Mouse (Mus musculus) ovary, postnatal 36 days (tissue): Measurements from ENCODE around the gene Il19.

Source experiments
- DNase-seq: peaks from one replicate; pipeline ENCODE4 v3.0.0; 2022; ENCODE audit warnings: low spot score, mixed read lengths

The Il19 gene

GRCm38 (mm10) chr1:130940065-130940687 is at the start of gene Il19:
TSS of gene Il19 (minus strand) at chr1:130940115.
- DNase-seq = no peak

GRCm38 (mm10) chr1:130989331-130989730 is 49.4 kb upstream of the Il19 start:
- no peak for DNase-seq

GRCm38 (mm10) chr1:130987418-130987817 is 47.5 kb upstream of the Il19 start:
- DNase-seq = no peak

GRCm38 (mm10) chr1:130987001-130987400 is 47.1 kb upstream of the Il19 start:
- DNase-seq = no peak

GRCm38 (mm10) chr1:130984441-130984840 is 44.5 kb upstream of the Il19 start:
- DNase-seq = no peak

GRCm38 (mm10) chr1:130979455-130979854 is 39.5 kb upstream of the Il19 start:
- DNase-seq = peak; percentile 9

- DNase-seq = peak; percentile 40
Observed at GRCm38 (mm10) chr1:130963891-130964290, 24.0 kb upstream of the Il19 start.

- no peak for DNase-seq
Observed at GRCm38 (mm10) chr1:130946920-130947319, 7.0 kb upstream of the Il19 start.

- no peak for DNase-seq
Observed at GRCm38 (mm10) chr1:130941801-130942200, 1.9 kb upstream of the Il19 start.

GRCm38 (mm10) chr1:130938192-130938591 is 1.7 kb downstream of the Il19 start:
- DNase-seq = no peak

- DNase-seq = no peak
Observed at GRCm38 (mm10) chr1:130937170-130937569, 2.7 kb downstream of the Il19 start.

- no peak for DNase-seq
Observed at GRCm38 (mm10) chr1:130936351-130936750, 3.6 kb downstream of the Il19 start.

- no peak for DNase-seq
Observed at GRCm38 (mm10) chr1:130926484-130926883, 13.4 kb downstream of the Il19 start.

GRCm38 (mm10) chr1:130918323-130918980 is 21.5 kb downstream of the Il19 start:
- DNase-seq = no peak

GRCm38 (mm10) chr1:130911401-130912010 is 28.4 kb downstream of the Il19 start, which contains the start of gene Il20:
TSS of gene Il20 (minus strand) at chr1:130911451.
- no peak for DNase-seq

- DNase-seq = no peak
Observed at GRCm38 (mm10) chr1:130902505-130902904, 37.4 kb downstream of the Il19 start.

- no peak for DNase-seq
Observed at GRCm38 (mm10) chr1:130894468-130894867, 45.4 kb downstream of the Il19 start.

- no peak for DNase-seq
Observed at GRCm38 (mm10) chr1:130893329-130894040, 46.4 kb downstream of the Il19 start.

GRCm38 (mm10) chr1:130892446-130892845 is 47.5 kb downstream of the Il19 start:
- no peak for DNase-seq

GRCm38 (mm10) chr1:130887354-130887753 is 52.6 kb downstream of the Il19 start, which contains the start of gene Il24:
TSS of gene Il24 (minus strand) at chr1:130887454.
- no peak for DNase-seq

- DNase-seq = no peak
Observed at GRCm38 (mm10) chr1:130883146-130883545, 56.8 kb downstream of the Il19 start.
